Mouse (Mus musculus) kidney, adult 11 months (tissue): ENCODE results near the gene Cln5.

Experiments
- DNase-seq: peaks from one replicate; pipeline ENCODE4 v3.0.0; 2022

Cln5 gene

GRCm38 (mm10) chr14:103069864-103070611, at the start of gene Cln5:
Cln5 (plus strand) TSS chr14:103070216.
- peak; percentile 95 for DNase-seq

DNA sequence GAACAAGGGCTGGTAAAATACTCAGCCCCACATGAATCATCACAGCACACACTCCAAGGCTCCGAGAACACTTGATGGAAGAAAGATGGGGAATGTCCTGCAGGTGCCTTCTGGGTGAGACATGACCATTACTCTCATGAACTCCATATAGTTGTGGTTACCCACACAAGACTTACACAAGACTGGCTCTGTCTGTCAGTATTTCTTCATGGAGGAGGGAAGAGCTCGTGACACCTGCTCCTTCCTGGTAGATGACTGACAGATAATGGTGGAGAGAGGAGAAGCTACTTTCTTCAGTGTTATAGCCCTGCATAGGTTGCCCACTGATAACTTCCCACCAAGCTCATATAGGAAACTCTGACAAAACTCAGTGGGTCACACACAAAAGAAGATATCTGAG, 40.8 kb upstream of the Cln5 start:
- DNase-seq: no peak

- peak; percentile 16 for DNase-seq
Observed at GRCm38 (mm10) chr14:103033271-103033823, 36.7 kb upstream of the Cln5 start.

DNA sequence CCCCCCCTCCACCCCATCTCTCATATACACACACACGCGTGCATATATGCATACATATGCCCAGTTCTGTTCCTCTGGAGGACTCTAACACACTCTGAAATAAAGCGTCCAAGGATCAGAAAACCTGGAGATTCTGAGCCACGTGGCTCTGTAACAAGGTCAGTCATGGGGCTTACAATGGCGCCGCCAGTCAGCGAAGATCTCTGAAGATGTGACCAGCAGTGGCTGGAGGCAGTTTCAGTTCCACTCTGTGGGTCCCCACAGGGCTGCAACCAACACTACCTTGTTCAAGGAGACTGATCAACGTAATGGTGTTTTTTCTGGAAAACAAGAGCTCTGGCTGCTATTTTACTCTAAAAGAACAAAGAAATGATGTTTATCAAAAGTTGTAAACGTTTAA, 35.9 kb upstream of the Cln5 start:
- DNase-seq: no peak

DNA sequence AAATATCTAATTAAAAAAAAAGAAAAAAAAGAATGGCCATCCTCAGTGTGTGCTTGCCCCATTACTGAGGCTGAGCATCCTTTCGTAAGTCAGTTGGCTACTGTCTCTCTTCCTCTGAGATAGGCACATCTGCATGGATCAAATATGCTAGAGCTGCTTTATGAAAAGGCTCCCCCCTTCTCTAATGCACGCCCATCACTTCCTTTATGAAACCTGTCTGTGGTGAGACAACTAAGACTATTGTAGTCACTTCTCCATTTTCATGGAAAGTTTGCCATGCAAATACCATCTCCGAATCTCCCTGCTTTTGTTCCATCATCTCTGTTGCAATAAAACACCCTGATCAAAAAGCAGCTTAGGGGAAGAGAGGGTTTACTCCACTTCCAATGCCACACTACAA, 33.0 kb upstream of the Cln5 start:
- no peak for DNase-seq

- DNase-seq: no peak
Observed at GRCm38 (mm10) chr14:103046677-103047076, 23.3 kb upstream of the Cln5 start, which contains the start of gene Acod1. Acod1 (plus strand) TSS chr14:103046977.

DNA sequence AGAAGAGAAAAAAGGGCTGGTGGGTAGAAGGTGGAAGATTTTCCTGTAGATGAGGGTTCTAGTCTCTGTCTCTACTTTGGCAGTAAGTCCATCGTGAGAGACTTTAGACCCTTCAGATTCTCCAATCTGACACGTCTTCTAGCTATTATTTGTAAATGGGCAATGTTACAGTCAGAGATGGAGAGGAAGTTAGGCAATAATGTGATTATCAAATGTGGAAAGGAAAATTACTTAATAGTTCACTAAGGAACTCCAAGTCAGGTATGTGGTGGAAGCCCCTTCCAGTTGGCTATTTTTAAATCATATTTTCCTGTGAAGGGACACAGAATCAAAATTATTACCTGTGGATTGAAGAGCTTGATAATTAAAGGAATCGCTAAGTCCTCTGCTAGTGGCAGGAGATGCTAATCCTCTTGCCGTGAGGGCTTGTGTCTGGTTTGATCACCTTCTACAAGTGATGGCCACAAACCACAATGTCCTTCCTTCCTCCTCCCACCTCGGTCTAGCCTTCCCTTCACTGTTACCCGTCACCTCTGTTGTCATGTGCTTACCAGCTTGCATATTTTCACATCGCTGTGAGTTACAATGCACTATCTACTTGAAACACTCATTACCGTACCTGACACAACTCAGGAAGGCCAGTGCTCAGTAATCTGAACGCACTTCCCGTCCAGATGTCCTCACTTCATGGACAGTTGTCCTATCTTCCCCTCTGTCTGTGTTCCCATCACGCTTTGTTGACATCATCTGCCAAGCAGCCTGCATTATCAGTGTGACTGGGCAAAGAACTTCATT, 21.5 kb upstream of the Cln5 start:
- DNase-seq: no peak

- DNase-seq: peak; percentile 70
Observed at GRCm38 (mm10) chr14:103051159-103051769, 18.8 kb upstream of the Cln5 start.

DNA sequence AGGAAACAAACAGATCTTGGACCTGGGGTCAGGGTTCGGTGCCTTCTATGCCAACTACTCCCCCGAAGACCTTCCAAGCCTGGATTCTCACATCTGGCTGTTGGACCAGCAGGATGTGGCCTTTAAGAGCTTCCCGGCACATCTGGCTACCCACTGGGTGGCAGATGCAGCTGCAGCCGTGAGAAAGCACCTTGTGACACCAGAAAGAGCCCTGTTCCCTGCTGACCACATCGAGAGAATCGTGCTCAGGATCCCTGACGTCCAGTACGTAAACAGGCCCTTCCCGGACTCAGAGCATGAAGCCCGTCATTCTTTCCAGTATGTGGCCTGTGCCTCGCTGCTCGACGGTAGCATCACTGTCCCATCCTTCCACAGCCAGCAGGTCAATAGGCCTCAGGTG, 15.3 kb upstream of the Cln5 start:
- DNase-seq: no peak

- DNase-seq: no peak
Observed at GRCm38 (mm10) chr14:103056601-103057000, 13.4 kb upstream of the Cln5 start.

DNA sequence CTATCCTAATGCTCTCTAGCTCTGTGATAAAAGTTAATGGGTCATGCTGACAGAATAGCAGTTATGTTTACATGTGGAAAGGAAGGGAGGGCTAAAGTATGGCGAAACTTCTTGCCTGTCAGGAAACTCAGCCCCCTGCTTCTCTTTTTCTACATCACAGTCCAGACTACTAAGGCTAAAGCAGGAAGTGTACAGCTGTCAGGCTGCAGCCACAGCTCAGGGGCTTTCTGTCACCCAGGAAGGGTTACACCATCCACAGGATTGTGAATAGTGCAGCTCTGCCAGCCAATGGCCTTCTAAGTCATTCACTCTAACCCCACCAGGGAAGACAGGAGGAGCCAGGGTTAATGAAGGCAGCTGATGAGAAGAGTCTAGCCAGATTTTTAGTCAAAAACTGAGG, 11.0 kb upstream of the Cln5 start:
- no peak for DNase-seq

- DNase-seq: no peak
Observed at GRCm38 (mm10) chr14:103059495-103059894, 10.5 kb upstream of the Cln5 start.

GRCm38 (mm10) chr14:103065294-103066167, 4.5 kb upstream of the Cln5 start:
- DNase-seq: peak; percentile 61

- no peak for DNase-seq
Observed at GRCm38 (mm10) chr14:103069465-103069863, 552 bp upstream of the Cln5 start.

- DNase-seq: no peak
Observed at GRCm38 (mm10) chr14:103070790-103071189, 774 bp downstream of the Cln5 start.

DNA sequence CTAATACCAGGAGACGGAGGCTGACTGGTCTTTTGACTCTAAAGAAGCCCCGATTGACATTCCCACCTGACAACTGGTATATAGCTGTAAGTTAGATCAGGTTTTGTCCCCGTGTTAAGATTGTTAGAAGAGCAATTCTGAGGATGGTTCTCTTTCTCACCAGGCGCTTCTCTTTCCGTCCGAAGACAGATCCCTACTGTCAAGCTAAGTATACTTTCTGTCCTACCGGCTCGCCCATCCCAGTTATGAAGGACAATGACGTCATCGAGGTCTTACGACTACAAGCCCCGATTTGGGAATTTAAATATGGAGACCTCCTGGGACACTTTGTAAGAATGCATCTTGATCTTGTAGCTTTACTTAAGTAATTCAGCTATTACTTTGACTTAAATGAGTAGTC, 1.5 kb downstream of the Cln5 start:
- DNase-seq: no peak

DNA sequence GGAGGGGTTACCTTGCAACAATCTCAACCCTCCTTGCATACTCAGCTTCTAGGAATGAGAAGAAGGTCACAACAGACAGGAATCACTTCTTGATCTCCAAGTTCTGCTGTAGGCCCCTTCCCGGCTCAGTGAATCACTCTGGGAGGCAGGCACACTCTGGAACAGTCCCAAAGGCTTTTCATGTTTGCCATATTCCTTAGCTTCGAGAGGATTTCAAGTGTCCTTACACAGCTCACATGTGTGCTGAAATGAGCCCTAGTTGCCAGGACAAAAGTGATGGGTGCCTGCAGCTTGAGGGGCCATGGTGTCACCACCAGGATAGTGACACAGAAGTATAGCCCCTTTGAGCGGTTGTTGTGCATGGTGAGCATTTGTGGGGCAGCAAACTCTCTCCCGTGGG, 2.7 kb downstream of the Cln5 start:
- DNase-seq: no peak

GRCm38 (mm10) chr14:103073825-103074224, 3.8 kb downstream of the Cln5 start:
- no peak for DNase-seq

- no peak for DNase-seq
Observed at GRCm38 (mm10) chr14:103075166-103075565, 5.2 kb downstream of the Cln5 start.

DNA sequence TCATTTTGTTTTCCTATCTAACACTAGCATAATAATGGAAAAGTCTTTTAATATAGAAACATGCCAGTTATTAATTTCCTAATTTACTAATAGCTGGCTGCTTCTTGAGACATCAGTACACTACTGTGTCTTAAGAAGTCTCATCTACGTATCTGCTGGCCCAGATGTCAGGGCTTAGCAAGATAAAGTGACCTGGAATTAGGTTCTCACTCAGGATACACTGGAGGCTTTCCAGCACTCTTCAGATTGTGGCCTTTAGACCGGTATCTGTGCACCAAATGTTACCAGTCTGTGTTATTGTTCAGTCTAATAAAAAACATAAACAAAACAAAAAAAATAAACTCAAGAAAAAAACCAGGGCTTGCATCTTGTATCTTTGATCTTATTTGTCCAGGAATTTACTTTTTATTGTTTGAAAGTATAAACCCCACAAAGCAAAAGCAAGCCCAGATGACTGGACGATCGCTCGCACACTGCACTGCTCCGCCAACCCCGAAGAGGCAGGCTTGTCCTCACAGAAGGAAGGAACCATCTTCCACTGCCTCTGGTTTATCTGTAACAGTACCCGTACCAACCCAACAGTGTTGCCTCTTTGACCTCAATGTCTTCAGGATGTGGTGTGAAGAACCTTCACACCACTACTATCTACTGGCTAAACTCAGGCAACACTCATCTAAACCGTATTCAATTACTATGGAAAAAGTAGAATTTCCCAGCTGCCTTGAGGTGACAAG, 7.4 kb downstream of the Cln5 start:
- DNase-seq: no peak

DNA sequence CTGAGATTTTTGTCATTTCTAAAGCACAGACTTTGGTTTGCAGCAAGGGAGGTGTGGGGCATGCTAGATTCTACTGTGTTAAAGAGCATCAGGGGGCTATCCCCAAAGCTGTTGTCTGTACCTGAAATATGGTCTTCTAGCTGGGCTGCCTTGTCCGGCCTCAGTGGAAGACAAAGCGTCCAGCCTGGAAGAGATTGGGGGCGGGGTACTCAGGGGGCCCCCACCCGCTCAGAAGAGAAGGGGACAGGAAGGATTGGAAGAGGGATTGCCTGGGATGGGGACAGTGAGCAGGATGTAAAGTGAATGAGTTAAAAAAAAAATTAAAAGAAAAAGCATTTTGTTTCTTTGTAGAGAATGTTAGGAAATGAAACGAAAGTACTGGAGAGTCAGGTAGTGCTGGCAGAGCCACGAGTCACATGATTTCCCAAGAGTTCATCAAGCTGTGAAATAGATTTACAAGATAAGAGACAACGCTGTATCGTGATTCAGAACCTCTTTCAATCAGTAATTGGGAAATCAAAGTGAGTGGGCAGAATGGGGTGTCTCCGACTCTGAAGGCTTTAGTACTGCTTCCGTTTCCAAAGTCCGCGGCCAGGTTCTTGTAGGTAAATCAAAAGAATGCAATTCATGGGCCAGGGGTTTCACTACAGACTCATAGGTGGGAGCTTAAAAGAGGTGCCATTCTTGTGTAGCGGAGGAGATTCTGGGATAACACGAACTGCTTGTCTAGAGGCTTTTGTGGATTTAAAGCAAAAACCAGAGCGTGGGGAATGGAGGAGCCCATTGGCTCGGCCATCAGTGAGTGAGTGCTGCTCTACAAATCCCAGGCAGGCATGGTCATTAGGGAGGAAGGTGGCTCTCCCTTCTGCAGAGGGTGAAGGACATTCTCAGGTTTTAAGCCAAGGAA, 8.2 kb downstream of the Cln5 start:
- DNase-seq: no peak
